Mouse (Mus musculus) gonadal fat pad, adult 2 months (tissue): ENCODE data around the gene Adam12. TPM values are rescaled to one million over a fixed set of nuclear protein-coding genes. Genes with fewer than 3 reads are reported as not detected.

Source experiments
- DNase-seq: peaks from one replicate; pipeline ENCODE4 v3.0.0-alpha.2; 2012; ENCODE audit warnings: low read depth
- polyA plus RNA-seq: library from polyadenylated mRNA; depleted of rRNA; stranded (reverse); fragments of >200 nt; gene quantifications from 2 replicates; pipeline ENCODE4 v1.2.3, GENCODE M21; 2012

Adam12 gene
- polyA plus RNA-seq, 1 experiment, result 6.6 TPM

- no peak for DNase-seq
Observed at GRCm38 (mm10) chr7:134009157-134009556, 222.8 kb downstream of the Adam12 start.

GRCm38 (mm10) chr7:134007942-134008361, 224.0 kb downstream of the Adam12 start:
- no peak for DNase-seq

- no peak for DNase-seq
Observed at GRCm38 (mm10) chr7:134001581-134001980, 230.4 kb downstream of the Adam12 start.

- DNase-seq, result no peak
Observed at GRCm38 (mm10) chr7:133990930-133991329, 241.0 kb downstream of the Adam12 start.

GRCm38 (mm10) chr7:133988356-133988755, 243.6 kb downstream of the Adam12 start:
- no peak for DNase-seq

GRCm38 (mm10) chr7:133986201-133986600, 245.7 kb downstream of the Adam12 start:
- DNase-seq, result no peak

- no peak for DNase-seq
Observed at GRCm38 (mm10) chr7:133985648-133986047, 246.3 kb downstream of the Adam12 start.

GRCm38 (mm10) chr7:133976388-133977122, 255.4 kb downstream of the Adam12 start:
- no peak for DNase-seq

GRCm38 (mm10) chr7:133971086-133971485, 260.9 kb downstream of the Adam12 start:
- DNase-seq, result no peak

- DNase-seq, result no peak
Observed at GRCm38 (mm10) chr7:133970407-133970806, 261.5 kb downstream of the Adam12 start.

- no peak for DNase-seq
Observed at GRCm38 (mm10) chr7:133967906-133968305, 264.0 kb downstream of the Adam12 start.

GRCm38 (mm10) chr7:133963501-133963900, 268.4 kb downstream of the Adam12 start:
- no peak for DNase-seq

- no peak for DNase-seq
Observed at GRCm38 (mm10) chr7:133959200-133959599, 272.7 kb downstream of the Adam12 start.

- no peak for DNase-seq
Observed at GRCm38 (mm10) chr7:133957873-133958272, 274.1 kb downstream of the Adam12 start.

- DNase-seq, result no peak
Observed at GRCm38 (mm10) chr7:133954111-133955091, 277.5 kb downstream of the Adam12 start.

GRCm38 (mm10) chr7:133951777-133952545, 280.0 kb downstream of the Adam12 start:
- DNase-seq, result no peak

GRCm38 (mm10) chr7:133947360-133947759, 284.6 kb downstream of the Adam12 start:
- DNase-seq, result no peak

GRCm38 (mm10) chr7:133946757-133947345, 285.1 kb downstream of the Adam12 start:
- no peak for DNase-seq

GRCm38 (mm10) chr7:133946113-133946512, 285.8 kb downstream of the Adam12 start:
- DNase-seq, result no peak

GRCm38 (mm10) chr7:133940405-133940804, 291.5 kb downstream of the Adam12 start:
- DNase-seq, result no peak

GRCm38 (mm10) chr7:133937473-133937872, 294.5 kb downstream of the Adam12 start:
- no peak for DNase-seq
